Mouse (Mus musculus): ENCODE results near the gene Ap2b1. TPM values are rescaled to one million over a fixed set of nuclear protein-coding genes. Genes with fewer than 3 reads are reported as not detected.
"Not testable (repeated sequence)": the region's sequence is repeated elsewhere in the genome, so short reads cannot be mapped to it uniquely, and the experiment has no call there.

The Ap2b1 gene
- polyA plus RNA-seq (2021), result 112 TPM

DNA sequence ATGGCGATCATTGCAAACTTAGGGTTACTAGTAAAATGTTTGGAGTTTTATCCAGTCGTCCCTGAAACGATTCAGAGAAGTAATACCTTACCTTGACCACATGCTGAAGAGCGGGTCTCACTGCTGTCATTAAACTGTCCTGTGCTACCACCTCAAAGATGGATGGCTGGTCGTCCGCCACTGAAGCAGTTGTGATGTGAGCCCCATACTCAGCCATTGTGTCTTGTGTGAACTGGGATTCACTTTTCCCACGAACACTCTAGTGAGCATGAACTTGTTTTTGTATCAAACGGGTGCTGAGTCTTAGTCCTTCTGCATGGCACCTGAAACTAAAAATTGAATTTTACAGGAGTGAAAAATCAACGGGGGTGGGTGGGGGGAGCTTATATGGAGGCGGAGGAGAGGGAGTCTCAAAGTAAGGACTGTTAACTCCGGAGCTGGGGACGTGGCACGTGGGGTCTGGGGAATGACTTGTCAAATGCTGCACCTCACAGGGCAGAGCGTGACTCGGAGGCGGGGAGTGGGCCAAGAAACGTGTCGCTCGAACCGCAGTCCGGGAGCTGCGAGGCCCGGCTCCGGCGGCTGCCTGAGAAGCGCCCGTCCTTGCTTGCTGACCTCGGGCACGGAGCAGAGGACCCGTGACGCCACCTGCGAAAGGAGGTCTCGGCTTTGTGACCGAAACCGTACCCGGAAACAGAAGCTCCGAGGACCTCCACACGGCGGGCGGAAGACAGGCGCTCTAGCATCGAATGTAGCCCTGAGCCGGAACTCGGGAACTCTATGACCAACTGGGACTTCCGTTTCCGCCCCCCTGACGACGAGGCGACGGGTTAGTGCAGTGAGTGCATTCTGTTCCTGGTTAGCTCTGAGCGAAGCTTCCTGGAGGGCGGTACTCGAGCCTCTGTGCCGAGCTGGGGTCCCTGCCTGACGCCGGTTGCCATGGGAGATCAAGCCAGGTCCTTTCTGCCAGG is at the start of gene Ap2b1:
Gene Ap2b1, plus strand, starts transcription at position 800 of the 971 bp plus-strand sequence.
- TF ChIP-seq CTCF (IDR thresholded peaks at IDR 0.05), result no peak
- ChIA-PET POLR2A (interaction anchor here (0.5 to 0.7 kb wide), 2 partner anchors 9 to 31 kb away, joined by 3 read pairs; no protein-coding TSS in a partner anchor), CTCF (interaction anchor here (1.1 to 1.3 kb wide), 2 partner anchors 10 to 19 kb away, joined by 3 read pairs; no protein-coding TSS in a partner anchor)
- no peaks in the 10 kb centered on the region for H3K27me3 ChIP-seq
- peak; percentile 53 for DNase-seq (ENCODE audit: low read depth, low spot score)
- in situ Hi-C loops (cut with MboI; ENCODE audit: low pct_unique_long_range_greater_than_20kb), result loop anchor here (25.0 kb wide), 1 partner anchor 536 kb away; the partner anchor contains the start of genes Cct6b and Zfp830
- peak; percentile 82 for ATAC-seq

- CTCF ChIA-PET; ATAC-seq; DNase-seq (ENCODE audit: low read depth, low spot score); in situ Hi-C loops (cut with MboI; ENCODE audit: low pct_unique_long_range_greater_than_20kb): not testable (repeated sequence)
- peaks cover 11% of the 10 kb centered on the region for H3K27me3 ChIP-seq
- POLR2A ChIA-PET, result interaction anchor here (0.6 kb wide), 1 partner anchor 1048 kb away, joined by 3 read pairs; no protein-coding TSS in a partner anchor
Measured at GRCm38 (mm10) chr11:83257211-83257610, 41.6 kb upstream of the Ap2b1 start.

DNA sequence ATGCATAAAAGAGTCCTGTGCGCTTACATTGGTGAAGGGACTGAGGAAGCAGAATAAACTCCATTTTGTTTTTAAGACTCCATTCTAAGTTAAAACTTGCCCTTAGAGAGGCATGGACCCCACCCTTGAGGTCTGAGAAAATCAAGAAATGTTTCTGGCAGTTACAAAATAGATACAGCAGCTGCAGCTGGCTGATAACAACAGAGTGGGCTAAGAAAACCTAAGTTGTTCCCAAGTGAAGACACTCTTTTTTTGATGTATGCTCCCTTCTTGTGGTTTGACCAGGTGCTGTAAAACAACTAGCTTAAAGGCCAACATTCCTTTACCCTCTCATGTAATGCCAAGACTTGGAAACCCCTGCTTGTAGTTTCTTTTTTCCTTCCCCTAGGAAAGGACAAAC is 36.2 kb upstream of the Ap2b1 start:
- peaks cover 36% of the 10 kb centered on the region for H3K27me3 ChIP-seq
- TF ChIP-seq CTCF (IDR thresholded peaks at IDR 0.05), result no peak
- POLR2A ChIA-PET, result interaction anchor here (0.7 kb wide), 1 partner anchor 1002 kb away, joined by 3 read pairs; no protein-coding TSS in a partner anchor
- in situ Hi-C loops (cut with MboI; ENCODE audit: low pct_unique_long_range_greater_than_20kb), result loop anchor here (10.0 kb wide), 1 partner anchor 348 kb away; the partner anchor contains the start of gene Unc45b
- DNase-seq (ENCODE audit: low read depth, low spot score) (no peak), ATAC-seq (no peak)
- CTCF ChIA-PET, result interaction anchor here (1.0 kb wide), 1 partner anchor 23 kb away, joined by 3 read pairs; no protein-coding TSS in a partner anchor

DNA sequence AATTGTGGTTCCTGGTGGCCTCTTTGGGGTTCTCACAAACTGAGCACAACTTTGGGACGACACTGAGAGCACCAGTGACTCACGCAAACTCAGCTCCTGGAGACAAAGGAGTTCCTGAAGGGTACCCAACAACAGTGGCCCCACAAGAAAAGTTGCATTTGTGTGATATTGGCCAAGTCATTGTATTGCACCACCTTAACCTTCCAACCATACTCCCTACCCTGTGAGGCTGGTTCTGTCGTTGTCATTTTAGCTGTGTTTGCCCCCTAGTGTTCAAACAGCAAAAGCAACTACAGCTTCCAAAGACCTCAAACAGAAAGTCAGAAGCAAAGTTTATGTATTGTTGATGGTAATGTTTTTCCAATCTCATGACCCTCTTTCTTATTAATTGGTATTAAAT is 35.7 kb upstream of the Ap2b1 start:
- TF ChIP-seq CTCF (IDR thresholded peaks at IDR 0.05), result peak; percentile 57
- ATAC-seq (no peak), DNase-seq (ENCODE audit: low read depth, low spot score) (no peak)
- peaks cover 36% of the 10 kb centered on the region for H3K27me3 ChIP-seq
- POLR2A ChIA-PET, result no interaction called here
- in situ Hi-C loops (cut with MboI; ENCODE audit: low pct_unique_long_range_greater_than_20kb), result loop anchor here (10.0 kb wide), 1 partner anchor 348 kb away; the partner anchor contains the start of gene Unc45b
- CTCF ChIA-PET, result interaction anchor here (1.0 to 1.1 kb wide), 2 partner anchors 22 to 25 kb away, joined by 3 read pairs; no protein-coding TSS in a partner anchor

- ChIA-PET POLR2A (no interaction called here), CTCF (no interaction called here)
- TF ChIP-seq CTCF (IDR thresholded peaks at IDR 0.05), result no peak
- in situ Hi-C loops (cut with MboI; ENCODE audit: low pct_unique_long_range_greater_than_20kb), result no loop called here
- DNase-seq (ENCODE audit: low read depth, low spot score), result no peak
- ATAC-seq, result no peak
- peaks cover 5% of the 10 kb centered on the region for H3K27me3 ChIP-seq
Measured at GRCm38 (mm10) chr11:83270842-83271150, 28.0 kb upstream of the Ap2b1 start.

DNA sequence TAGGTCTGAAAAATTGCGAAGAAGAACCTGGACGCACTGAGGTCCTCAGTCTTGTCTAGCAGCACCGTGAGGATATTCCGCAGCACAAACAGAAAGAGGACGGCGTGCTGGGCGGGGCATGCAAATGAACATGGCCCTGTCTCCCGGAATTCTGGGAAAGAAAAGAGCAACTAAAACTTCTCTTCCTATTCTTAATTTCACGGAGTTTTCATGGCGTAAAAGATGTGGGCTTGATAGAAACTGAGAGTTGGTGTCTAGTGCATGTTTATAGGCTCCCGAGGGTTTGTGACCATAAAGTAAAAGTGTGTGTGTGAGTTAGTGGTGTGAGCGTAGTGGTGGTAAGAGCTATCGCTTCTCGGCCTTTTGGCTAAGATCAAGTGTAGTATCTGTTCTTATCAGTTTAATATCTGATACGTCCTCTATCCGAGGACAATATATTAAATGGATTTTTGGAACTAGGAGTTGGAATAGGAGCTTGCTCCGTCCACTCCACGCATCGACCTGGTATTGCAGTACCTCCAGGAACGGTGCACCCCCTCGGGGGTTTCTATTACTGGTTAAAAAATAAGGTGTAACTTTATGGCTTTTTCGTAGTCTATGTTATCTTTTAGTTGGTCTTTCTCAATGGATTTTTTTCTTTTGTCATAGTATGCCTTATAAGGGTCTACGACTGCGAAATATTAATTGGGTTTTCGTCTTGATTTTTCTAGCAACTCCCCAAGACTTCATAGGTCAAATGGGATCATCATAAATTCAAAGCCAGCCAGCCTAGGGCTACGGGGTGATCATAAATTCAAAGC is 27.5 kb upstream of the Ap2b1 start:
- peaks cover 10% of the 10 kb centered on the region for H3K27me3 ChIP-seq
- DNase-seq (ENCODE audit: low read depth, low spot score), result no peak
- ChIA-PET CTCF (no interaction called here), POLR2A (no interaction called here)
- no peak for TF ChIP-seq CTCF (IDR thresholded peaks at IDR 0.05)
- in situ Hi-C loops (cut with MboI; ENCODE audit: low pct_unique_long_range_greater_than_20kb), result no loop called here
- ATAC-seq, result peak; percentile 30

DNA sequence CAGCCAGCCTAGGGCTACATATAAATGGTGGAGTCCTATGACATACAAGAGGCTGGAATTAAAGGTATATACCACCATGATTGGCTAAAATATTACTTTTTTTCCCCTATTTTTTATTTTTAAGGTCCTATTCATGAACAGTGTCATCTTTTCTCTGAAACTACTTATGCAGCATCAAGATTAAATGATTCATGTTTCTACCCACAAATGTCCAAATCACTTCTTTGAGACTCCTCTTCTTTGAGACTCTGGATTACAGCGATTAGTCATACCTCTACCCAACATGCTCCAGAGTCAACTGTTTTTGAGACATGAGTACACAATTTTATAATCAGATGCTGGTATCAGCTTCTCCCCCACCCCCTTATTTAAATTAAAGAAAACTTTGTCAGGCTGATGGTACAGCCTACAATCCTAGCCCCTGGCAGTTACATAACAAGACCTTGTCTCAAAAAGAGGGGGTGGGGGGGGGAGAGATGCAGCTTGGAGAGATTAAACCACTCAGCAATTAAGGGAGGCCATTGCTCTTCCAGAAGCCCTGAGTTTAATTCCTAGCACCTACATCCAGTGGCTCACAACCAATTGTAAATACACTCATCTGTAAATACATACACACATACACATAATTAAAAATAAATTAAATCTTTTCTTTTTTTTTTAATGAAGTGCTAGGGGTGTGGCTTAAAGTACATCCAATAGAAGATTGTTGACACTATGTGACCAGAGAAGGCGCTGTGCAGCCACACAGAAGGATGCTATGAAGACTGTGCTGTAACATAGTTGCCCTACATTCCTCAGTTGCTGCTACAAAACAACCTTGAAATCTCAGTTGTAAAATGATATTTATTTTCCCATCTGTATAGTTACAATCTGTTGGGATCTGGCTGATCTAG is 26.6 kb upstream of the Ap2b1 start:
- peaks cover 13% of the 10 kb centered on the region for H3K27me3 ChIP-seq
- ChIA-PET CTCF (no interaction called here), POLR2A (no interaction called here)
- ATAC-seq, result peak; percentile 46
- DNase-seq (ENCODE audit: low read depth, low spot score), result no peak
- in situ Hi-C loops (cut with MboI; ENCODE audit: low pct_unique_long_range_greater_than_20kb), result no loop called here
- TF ChIP-seq CTCF (IDR thresholded peaks at IDR 0.05), result peak; percentile 41

DNA sequence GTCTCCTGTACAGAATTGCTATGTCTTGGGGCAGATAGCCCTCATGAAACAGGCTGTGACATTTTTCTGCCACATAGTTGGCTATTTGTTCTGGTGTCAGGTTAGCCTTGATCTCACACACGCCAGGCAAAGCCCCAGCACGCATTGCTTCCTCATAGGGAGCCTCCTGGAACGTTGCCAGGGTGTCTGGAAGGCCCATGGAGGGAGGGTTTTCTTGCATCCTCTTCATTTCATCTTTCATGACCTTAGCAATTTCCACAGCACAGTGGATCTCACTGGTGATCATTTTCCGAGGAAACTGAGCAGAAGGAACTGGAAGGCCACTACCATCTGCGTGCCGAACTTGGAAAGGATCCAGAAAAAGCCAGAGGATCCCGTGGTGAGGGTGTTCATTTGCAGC is 22.6 kb upstream of the Ap2b1 start:
- in situ Hi-C loops (cut with MboI; ENCODE audit: low pct_unique_long_range_greater_than_20kb), result loop anchor here (25.0 kb wide), 1 partner anchor 514 kb away; the partner anchor contains the start of genes Cct6b and Zfp830
- H3K27me3 ChIP-seq, result peaks cover 25% of the 10 kb centered on the region
- ChIA-PET CTCF (no interaction called here), POLR2A (no interaction called here)
- ATAC-seq, result no peak
- TF ChIP-seq CTCF (IDR thresholded peaks at IDR 0.05), result no peak
- no peak for DNase-seq (ENCODE audit: low read depth, low spot score)

GRCm38 (mm10) chr11:83279024-83279423 is 19.8 kb upstream of the Ap2b1 start:
- ATAC-seq, result no peak
- ChIA-PET CTCF (interaction anchor here (0.9 to 1.8 kb wide), 2 partner anchors 11 to 20 kb away, joined by 3 to 4 read pairs; partner anchors contain the start of gene Ap2b1), POLR2A (no interaction called here)
- no peak for TF ChIP-seq CTCF (IDR thresholded peaks at IDR 0.05)
- in situ Hi-C loops (cut with MboI; ENCODE audit: low pct_unique_long_range_greater_than_20kb), result loop anchor here (25.0 kb wide), 1 partner anchor 517 kb away; the partner anchor contains the start of genes Cct6b and Zfp830
- peaks cover 41% of the 10 kb centered on the region for H3K27me3 ChIP-seq
- no peak for DNase-seq (ENCODE audit: low read depth, low spot score)
